Mouse (Mus musculus): ENCODE measurements around the gene Chrnb2.

GRCm38 (mm10) chr3:89784991-89785753 is 20.7 kb upstream of the Chrnb2 start:
- TF ChIP-seq POLR2A (IDR thresholded peaks at IDR 0.05; ENCODE audit: low read depth, low read length) (no peak), CTCF (IDR thresholded peaks at IDR 0.05; ENCODE audit: borderline replicate concordance, insufficient read depth, low read length) (peak; percentile 95)

All from embryonic fibroblast, embryonic 13.5 days (primary cell).